Mouse (Mus musculus) retina, embryonic 14.5 days (tissue): ENCODE data around the gene Rbm20.
"Not testable (repeated sequence)": the region's sequence is repeated elsewhere in the genome, so short reads cannot be mapped to it uniquely, and the experiment has no call there.

Experiments
- DNase-seq: peaks from one replicate; pipeline ENCODE4 v3.0.0-alpha.2; 2015; ENCODE audit warnings: low spot score

The Rbm20 gene

DNA sequence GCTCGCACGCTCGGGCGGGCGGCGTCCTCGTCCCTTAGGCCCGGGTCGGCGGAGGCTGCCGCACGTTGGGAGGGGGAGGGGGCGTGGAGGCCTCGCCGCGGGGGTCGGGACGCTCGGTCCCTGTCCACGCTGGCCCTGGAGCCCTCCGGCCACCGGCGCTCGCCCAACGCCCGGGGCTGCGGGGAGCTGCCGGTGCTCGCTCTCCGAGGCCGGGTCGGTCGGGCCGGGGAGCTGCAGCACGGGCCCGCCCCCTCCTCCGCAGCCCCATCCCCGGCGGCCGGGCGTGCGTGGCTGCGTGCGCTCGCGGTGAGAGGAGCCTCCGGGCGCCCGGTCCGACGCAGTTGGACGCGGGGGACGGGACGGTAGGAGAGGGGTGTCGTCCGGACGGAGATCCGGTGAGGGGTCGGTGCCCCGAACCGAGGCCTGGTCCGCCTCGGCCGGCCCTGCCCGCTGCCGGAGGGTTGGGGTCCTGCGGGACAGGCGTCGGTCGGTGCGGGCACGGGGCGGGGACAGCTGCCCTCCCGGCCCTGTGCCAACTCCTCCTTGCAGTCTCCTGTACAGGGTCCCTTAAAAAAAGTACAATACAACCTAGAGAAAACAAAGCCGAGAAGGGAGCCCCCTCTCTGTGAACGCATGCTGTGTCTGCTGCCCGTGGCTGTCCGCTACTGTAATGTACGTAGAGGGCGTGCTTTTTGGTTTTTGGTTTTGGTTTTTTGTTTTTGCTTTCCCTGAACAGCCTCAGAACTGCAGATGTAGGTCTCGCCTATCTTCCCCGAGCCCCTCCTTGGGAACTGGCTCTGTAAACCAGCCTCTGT lies 226.6 kb downstream of the Rbm20 start:
- peak; percentile 66 for DNase-seq

DNA sequence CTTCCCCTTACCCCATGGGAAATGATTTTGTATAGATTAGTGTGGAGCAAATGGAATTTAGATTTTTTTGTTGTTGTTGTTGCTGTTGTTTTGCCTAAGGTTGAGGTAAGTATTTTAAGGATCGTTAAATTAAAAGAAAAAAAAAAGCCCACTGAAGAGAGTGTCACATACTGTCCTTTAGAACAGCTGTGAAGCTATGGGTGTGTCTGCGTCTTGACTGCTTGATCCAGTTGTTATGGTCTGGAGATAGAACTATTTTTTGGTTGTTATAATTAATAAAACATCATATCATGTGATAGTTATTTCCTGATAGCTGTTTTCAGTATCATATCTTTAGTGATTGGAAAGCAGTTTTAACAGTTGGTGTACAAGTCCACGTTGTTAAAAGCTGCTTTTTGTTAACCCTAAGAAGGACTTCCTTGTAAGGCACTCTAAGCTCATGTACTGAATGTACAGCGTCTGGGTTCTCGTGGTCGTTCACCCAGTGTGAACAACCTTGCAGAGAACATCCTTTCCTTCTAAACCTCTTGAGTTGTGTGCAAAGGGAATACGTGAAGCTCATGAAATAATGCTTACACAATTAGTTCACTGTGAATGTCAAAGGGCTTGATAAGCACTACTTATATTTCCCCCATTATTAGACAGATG lies 227.9 kb downstream of the Rbm20 start:
- DNase-seq = no peak

DNA sequence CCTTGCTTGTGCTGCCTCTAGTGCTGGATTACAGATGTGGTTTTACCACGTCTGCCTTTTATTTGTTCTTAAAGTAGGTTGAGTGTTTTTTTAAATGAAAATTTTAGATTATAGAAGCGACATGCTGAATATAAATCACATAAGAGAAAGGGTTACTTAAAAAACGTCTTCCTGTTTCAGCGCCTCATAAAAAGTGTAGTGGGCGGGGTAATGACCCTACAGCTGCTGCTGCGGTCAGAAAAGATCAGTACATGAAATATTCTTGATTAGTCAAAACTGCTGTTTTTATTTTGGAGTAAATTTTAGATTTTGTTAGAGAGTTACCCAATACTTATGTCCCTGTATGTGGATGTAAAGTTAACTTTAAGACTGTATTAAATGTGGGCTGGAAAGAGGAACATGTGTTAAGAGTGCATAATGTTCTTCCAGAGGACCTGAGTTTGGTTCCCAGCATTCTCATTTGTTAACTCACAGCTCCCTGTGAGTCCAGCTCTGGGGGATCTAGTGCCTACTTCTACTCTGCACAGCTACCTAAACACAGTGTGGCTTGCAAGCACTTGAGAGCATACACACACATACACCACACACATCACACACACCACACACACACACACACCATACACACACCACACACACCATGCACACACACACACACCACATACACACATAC lies 229.1 kb downstream of the Rbm20 start:
- DNase-seq = no peak

DNA sequence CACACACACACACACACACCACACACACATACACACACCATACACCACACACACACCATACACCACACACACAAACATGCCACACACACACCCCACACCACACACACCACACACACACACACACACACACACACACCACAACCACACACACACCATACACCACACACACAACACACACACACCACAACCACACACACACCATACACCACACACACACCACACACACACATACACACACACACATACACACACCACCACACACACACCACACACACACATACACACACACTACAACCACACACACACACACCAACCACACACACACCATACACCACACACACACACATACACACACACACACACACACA lies 229.6 kb downstream of the Rbm20 start:
- not testable (repeated sequence) for DNase-seq

DNA sequence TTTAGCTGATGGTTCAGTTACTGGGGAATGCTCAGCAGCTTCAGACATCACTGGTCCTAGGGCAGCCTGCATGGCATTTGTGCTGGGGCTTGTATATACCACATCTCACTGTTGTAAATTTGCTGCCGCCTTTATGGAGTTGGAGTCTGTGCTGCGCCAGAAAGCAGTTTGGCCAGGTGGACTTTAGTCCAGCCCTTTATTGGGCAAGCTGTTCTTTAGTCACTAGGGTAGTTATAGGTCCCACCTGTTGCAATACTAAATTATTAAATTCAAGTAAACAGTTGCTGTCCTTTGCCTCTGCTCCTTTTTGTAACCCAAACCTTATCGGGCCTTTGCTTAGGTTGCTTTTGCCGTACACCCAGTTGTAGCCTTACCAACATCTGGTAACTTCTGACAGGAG lies 237.8 kb downstream of the Rbm20 start:
- DNase-seq = no peak
